In the genomic region with DNA sequence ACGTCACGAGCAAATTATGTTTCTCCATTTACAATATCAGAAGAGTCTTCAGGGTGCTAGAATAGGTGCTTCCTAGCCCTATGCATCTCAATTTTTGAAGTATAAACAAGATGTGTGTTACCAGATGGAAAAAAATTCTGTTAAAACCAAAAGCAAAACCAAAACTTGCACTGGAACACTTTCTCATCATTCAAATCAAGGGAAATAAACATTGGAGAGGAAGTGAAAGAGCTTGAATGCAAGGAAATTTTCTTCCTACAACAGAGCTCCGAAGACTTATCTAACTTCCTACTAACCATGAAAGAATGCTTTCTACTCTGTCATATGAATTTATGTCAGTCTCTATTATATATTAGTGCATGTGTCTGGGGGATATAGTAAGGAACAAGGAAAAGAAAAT, we compare ENCODE assay signal across 30 mouse cellular contexts. TPM values are rescaled to one million over a fixed set of nuclear protein-coding genes. Genes with fewer than 3 reads are reported as not detected.
DNase-seq lines count a peak whose midpoint lies in the region; ATAC-seq and TF ChIP-seq lines count a peak whose summit lies in the region.
"Had no signal": no experiment of that assay in that cellular context is flagged by ENCODE, and none has a peak within 500 bp of the region (broad histone marks: within the 10 kb centered on the region; RNA-seq: fewer than 3 reads in every experiment).

No protein-coding gene starts in this region.

- H3K9ac ChIP-seq in kidney, embryonic 16.5 days (replicated peaks; ENCODE audit: low read length): no peak overlapping the region
- no peak overlapping the region for H3K9ac ChIP-seq in lung, postnatal 0 days (replicated peaks; ENCODE audit: low read depth)
- no peak overlapping the region for H3K9ac ChIP-seq in forebrain, embryonic 13.5 days
- H3K9ac ChIP-seq: embryonic facial prominence, embryonic 13.5 days; heart, embryonic 15.5 days; hindbrain, embryonic 15.5 days; liver, embryonic 13.5 days; midbrain, embryonic 13.5 days; stomach, embryonic 15.5 days had no signal

- WGBS in kidney, adult 2 months: 69% methylated on average over 3 of the region's 3 CpGs
- 78% methylated on average over 3 of the region's 3 CpGs for WGBS in kidney, embryonic 16.5 days
- 62% methylated on average over 3 of the region's 3 CpGs for WGBS in lung, postnatal 0 days
- 88% methylated on average over 3 of the region's 3 CpGs for WGBS in forebrain, embryonic 13.5 days

- H3K9me3 ChIP-seq in kidney, embryonic 16.5 days (ENCODE audit: low read length): no peaks in the 10 kb centered on the region
- no peaks in the 10 kb centered on the region for H3K9me3 ChIP-seq in lung, postnatal 0 days (ENCODE audit: low read length)
- H3K9me3 ChIP-seq in forebrain, embryonic 13.5 days (replicated peaks): no peaks in the 10 kb centered on the region
- H3K9me3 ChIP-seq: embryonic facial prominence, embryonic 13.5 days; forebrain, embryonic 10.5 days; heart, embryonic 10.5 days; heart, embryonic 15.5 days; hindbrain, embryonic 15.5 days; liver, embryonic 13.5 days; midbrain, embryonic 13.5 days; stomach, embryonic 15.5 days had no signal

- no peak for TF ChIP-seq CTCF in kidney, adult 2 months (conservative IDR thresholded peaks at IDR 0.05; ENCODE audit: insufficient read depth, insufficient read length, low read depth, low read length)
- no peak for TF ChIP-seq CTCF in lung, postnatal 0 days (IDR thresholded peaks at IDR 0.05)

- H3K4me2 ChIP-seq in kidney, embryonic 16.5 days (replicated peaks; ENCODE audit: low read depth, low read length): no peak overlapping the region
- H3K4me2 ChIP-seq in lung, postnatal 0 days (replicated peaks; ENCODE audit: low read depth, low read length): no peak overlapping the region
- H3K4me2 ChIP-seq in forebrain, embryonic 13.5 days: no peak overlapping the region
- H3K4me2 ChIP-seq: embryonic facial prominence, embryonic 13.5 days; heart, embryonic 15.5 days; hindbrain, embryonic 15.5 days; liver, embryonic 13.5 days; midbrain, embryonic 13.5 days; stomach, embryonic 15.5 days had no signal

- ATAC-seq in kidney, embryonic 16.5 days (ENCODE audit: low FRiP score, low TSS enrichment): no peak
- ATAC-seq in lung, postnatal 0 days: no peak
- ATAC-seq in megakaryocyte progenitor cell, adult 5-6 weeks (replicated peaks; ENCODE audit: poor library complexity): peak; percentile 66
- ATAC-seq in forebrain, embryonic 13.5 days: no peak
- ATAC-seq: activated CD4-positive, CD25-positive, alpha-beta regulatory T cell, adult 4 months; CD4-positive, CD25-positive, alpha-beta regulatory T cell, adult 4 months; forebrain, embryonic 16.5 days; inflammation-experienced regulatory T-cells, adult 6 months; midbrain, embryonic 13.5 days had no signal

- H3K4me3 ChIP-seq in kidney, adult 2 months (ENCODE audit: insufficient read depth, low read depth, low read length): no peak overlapping the region
- no peak overlapping the region for H3K4me3 ChIP-seq in kidney, embryonic 16.5 days (ENCODE audit: low read length)
- no peak overlapping the region for H3K4me3 ChIP-seq in lung, postnatal 0 days (ENCODE audit: low read depth, low read length)
- H3K4me3 ChIP-seq in brown adipose tissue, adult 24 weeks (ENCODE audit: insufficient read depth, low read depth, low read length): no peak overlapping the region; the same call in 1 of the 2 replicates
- no peak overlapping the region for H3K4me3 ChIP-seq in forebrain, embryonic 13.5 days
- H3K4me3 ChIP-seq: embryonic facial prominence, embryonic 13.5 days; forebrain, embryonic 10.5 days; heart, embryonic 10.5 days; heart, embryonic 15.5 days; hindbrain, embryonic 15.5 days; liver, embryonic 13.5 days; midbrain, embryonic 13.5 days; stomach, embryonic 15.5 days had no signal

- TF ChIP-seq EP300 in lung, postnatal 0 days (IDR thresholded peaks at IDR 0.05): no peak

- DNase-seq in kidney, adult 2 months: peak; percentile 38
- DNase-seq in lung, postnatal 0 days (ENCODE audit: low spot score): peak; percentile 37
- DNase-seq in lung, postnatal 10 days: no peak
- DNase-seq in neural tube, embryonic 10.5 days (ENCODE audit: extremely low spot score, low spot score): no peak
- DNase-seq: adrenal gland, adult 2 months; cerebellum, adult 9-10 months; cerebellum, postnatal 36 days; embryo, embryonic 11 days; kidney, adult 11 months; kidney, postnatal 10 days; layer of hippocampus, postnatal 36 days; left cerebral cortex, postnatal 4 days; liver, embryonic 13.5 days; thymus, adult 2 months; thymus, postnatal 36 days had no signal

- no peaks in the 10 kb centered on the region for H3K4me1 ChIP-seq in kidney, adult 2 months (ENCODE audit: control insufficient read depth, insufficient read depth, low read length)
- no peaks in the 10 kb centered on the region for H3K4me1 ChIP-seq in kidney, embryonic 16.5 days (ENCODE audit: insufficient read depth, low read length)
- H3K4me1 ChIP-seq in lung, postnatal 0 days (ENCODE audit: insufficient read depth, low read depth, low read length): no peaks in the 10 kb centered on the region
- H3K4me1 ChIP-seq in brown adipose tissue, adult 24 weeks (ENCODE audit: control insufficient read depth, insufficient read depth, insufficient read length, low read length): peaks cover 9% of the 10 kb centered on the region
- no peaks in the 10 kb centered on the region for H3K4me1 ChIP-seq in forebrain, embryonic 13.5 days
- H3K4me1 ChIP-seq: embryonic facial prominence, embryonic 13.5 days; forebrain, embryonic 10.5 days; hindbrain, embryonic 15.5 days; liver, embryonic 13.5 days; midbrain, embryonic 13.5 days; stomach, embryonic 15.5 days had no signal

- H3K27me3 ChIP-seq in kidney, adult 2 months (replicated peaks; ENCODE audit: control insufficient read depth, insufficient read depth, low read length): no peaks in the 10 kb centered on the region
- no peaks in the 10 kb centered on the region for H3K27me3 ChIP-seq in kidney, embryonic 16.5 days (ENCODE audit: insufficient read depth, low read length)
- no peaks in the 10 kb centered on the region for H3K27me3 ChIP-seq in lung, postnatal 0 days (replicated peaks; ENCODE audit: insufficient read depth, low read length)
- H3K27me3 ChIP-seq in forebrain, embryonic 13.5 days: no peaks in the 10 kb centered on the region
- H3K27me3 ChIP-seq: embryonic facial prominence, embryonic 13.5 days; heart, embryonic 15.5 days; hindbrain, embryonic 15.5 days; liver, embryonic 13.5 days; midbrain, embryonic 13.5 days; stomach, embryonic 15.5 days had no signal

- H3K27ac ChIP-seq in kidney, adult 2 months (ENCODE audit: insufficient read depth, low read depth, low read length): 0 out of 2 replicates have a peak overlapping the region, but pooled peaks have one; percentile 23
- no peak overlapping the region for H3K27ac ChIP-seq in kidney, embryonic 16.5 days (ENCODE audit: low read length)
- H3K27ac ChIP-seq in lung, postnatal 0 days (ENCODE audit: low read length): no peak overlapping the region
- peak overlapping the region; percentile 58 for H3K27ac ChIP-seq in brown adipose tissue, adult 24 weeks (replicated peaks; ENCODE audit: low read depth, low read length)
- no peak overlapping the region for H3K27ac ChIP-seq in forebrain, embryonic 13.5 days
- H3K27ac ChIP-seq: embryonic facial prominence, embryonic 13.5 days; forebrain, embryonic 10.5 days; heart, embryonic 10.5 days; heart, embryonic 15.5 days; hindbrain, embryonic 15.5 days; liver, embryonic 13.5 days; midbrain, embryonic 13.5 days; stomach, embryonic 15.5 days had no signal

- TF ChIP-seq POLR2A in kidney, adult 2 months (IDR thresholded peaks at IDR 0.05; ENCODE audit: low read depth, low read length): no peak

- no peaks in the 10 kb centered on the region for H3K36me3 ChIP-seq in kidney, adult 2 months (ENCODE audit: control insufficient read depth, insufficient read depth, low read length)
- H3K36me3 ChIP-seq in kidney, embryonic 16.5 days (ENCODE audit: insufficient read depth, low read length): no peaks in the 10 kb centered on the region
- no peaks in the 10 kb centered on the region for H3K36me3 ChIP-seq in lung, postnatal 0 days (ENCODE audit: insufficient read depth, low read length)
- no peaks in the 10 kb centered on the region for H3K36me3 ChIP-seq in forebrain, embryonic 13.5 days (ENCODE audit: poor library complexity, severe bottlenecking)
- H3K36me3 ChIP-seq: embryonic facial prominence, embryonic 13.5 days; forebrain, embryonic 10.5 days; heart, embryonic 10.5 days; heart, embryonic 15.5 days; hindbrain, embryonic 15.5 days; liver, embryonic 13.5 days; midbrain, embryonic 13.5 days; stomach, embryonic 15.5 days had no signal

RNA-seq across cellular contexts. Expression of gene Itga1, which starts 35.0 kb away (rescaled TPM):
- 16.5 and 17.9 TPM in 2 replicates for polyA plus RNA-seq in kidney, adult 2 months (2012; rRNA removed)
- polyA plus RNA-seq in kidney, embryonic 16.5 days (2015; fragmentation: Nextera tagmentation; extraction: Ambion mirVana): 32.2 and 32.5 TPM in 2 replicates
- polyA plus RNA-seq in lung, postnatal 0 days (2015; fragmentation: Nextera tagmentation; extraction: Ambion mirVana): 22.0 and 30.1 TPM in 2 replicates
- polyA plus RNA-seq in brown adipose tissue, adult 24 weeks (2012; ENCODE audit: insufficient read depth, insufficient read length, missing spikeins): 19.8 and 21.6 TPM in 2 replicates
- total RNA-seq in megakaryocyte progenitor cell, adult 5-6 weeks (2015): 12.3 and 18.0 TPM in 2 replicates
- total RNA-seq in megakaryocyte progenitor cell, adult 5-6 weeks (2017): 7.0 and 8.8 TPM in 2 replicates
- 5.3 and 5.6 TPM in 2 replicates for polyA plus RNA-seq in forebrain, embryonic 13.5 days (2015; fragmentation: Nextera tagmentation; extraction: Ambion mirVana)

RNA-seq across cellular contexts. Expression of gene Gm49395, which starts 35.0 kb away (rescaled TPM):
- polyA plus RNA-seq in kidney, adult 2 months (2012; rRNA removed): 3.8 and 7.4 TPM in 2 replicates
- polyA plus RNA-seq in kidney, embryonic 16.5 days (2015; fragmentation: Nextera tagmentation; extraction: Ambion mirVana): 6.7 and 8.8 TPM in 2 replicates
- 8.7 and 8.9 TPM in 2 replicates for polyA plus RNA-seq in lung, postnatal 0 days (2015; fragmentation: Nextera tagmentation; extraction: Ambion mirVana)
- 5.0 and 6.2 TPM in 2 replicates for polyA plus RNA-seq in brown adipose tissue, adult 24 weeks (2012; ENCODE audit: insufficient read depth, insufficient read length, missing spikeins)
- total RNA-seq in megakaryocyte progenitor cell, adult 5-6 weeks (2015): 17.4 and 21.6 TPM in 2 replicates
- 3.1 and 5.7 TPM in 2 replicates for total RNA-seq in megakaryocyte progenitor cell, adult 5-6 weeks (2017)
- polyA plus RNA-seq in forebrain, embryonic 13.5 days (2015; fragmentation: Nextera tagmentation; extraction: Ambion mirVana): 2.7 and 2.8 TPM in 2 replicates

RNA-seq across cellular contexts. Expression of gene Pelo, which starts 46.8 kb away (rescaled TPM):
- polyA plus RNA-seq in kidney, adult 2 months (2012; rRNA removed): 29.0 and 32.3 TPM in 2 replicates
- 5.8 and 7.5 TPM in 2 replicates for polyA plus RNA-seq in kidney, embryonic 16.5 days (2015; fragmentation: Nextera tagmentation; extraction: Ambion mirVana)
- 5.4 and 5.9 TPM in 2 replicates for polyA plus RNA-seq in lung, postnatal 0 days (2015; fragmentation: Nextera tagmentation; extraction: Ambion mirVana)
- polyA plus RNA-seq in brown adipose tissue, adult 24 weeks (2012; ENCODE audit: insufficient read depth, insufficient read length, missing spikeins): 3.8 and 6.6 TPM in 2 replicates
- total RNA-seq in megakaryocyte progenitor cell, adult 5-6 weeks (2015): 13.2 and 16.6 TPM in 2 replicates
- total RNA-seq in megakaryocyte progenitor cell, adult 5-6 weeks (2017): 13.9 and 15.5 TPM in 2 replicates
- 4.3 and 4.5 TPM in 2 replicates for polyA plus RNA-seq in forebrain, embryonic 13.5 days (2015; fragmentation: Nextera tagmentation; extraction: Ambion mirVana)

Comparison
In these comparisons a context has a peak if more than half of its experiments do, and no peak if none do; other contexts are left out.
1. DNase-seq: peak in kidney, adult 2 months (single experiment) and lung, postnatal 0 days (single experiment); none in lung, postnatal 10 days (single experiment) and neural tube, embryonic 10.5 days (single experiment).
2. H3K27ac ChIP-seq: peak in kidney, adult 2 months (single experiment) and brown adipose tissue, adult 24 weeks (single experiment); none in kidney, embryonic 16.5 days (single experiment), lung, postnatal 0 days (single experiment) and forebrain, embryonic 13.5 days (single experiment).